Mouse (Mus musculus) c-Kit-positive CD71-positive TER-119-negative erythroid progenitor cells, embryonic 14.5 days (primary cell): ENCODE measurements around the gene Irak2.

ENCODE experiments used
- DNase-seq: peaks from one replicate; pipeline ENCODE4 v3.0.0-alpha.2; 2013; ENCODE audit warnings: low read depth

Irak2 gene

GRCm38 (mm10) chr6:113642605-113643004 lies 4.3 kb downstream of the Irak2 start:
- DNase-seq, result no peak

- DNase-seq, result no peak
Observed at GRCm38 (mm10) chr6:113643021-113643420, 4.8 kb downstream of the Irak2 start.

GRCm38 (mm10) chr6:113643967-113644366 lies 5.7 kb downstream of the Irak2 start:
- no peak for DNase-seq

- DNase-seq, result no peak
Observed at GRCm38 (mm10) chr6:113644808-113645207, 6.5 kb downstream of the Irak2 start.

- DNase-seq, result no peak
Observed at GRCm38 (mm10) chr6:113649346-113650196, 11.3 kb downstream of the Irak2 start.

GRCm38 (mm10) chr6:113650197-113650640 lies 12.0 kb downstream of the Irak2 start:
- DNase-seq, result no peak

GRCm38 (mm10) chr6:113651626-113652025 lies 13.4 kb downstream of the Irak2 start:
- DNase-seq, result peak; percentile 45

- no peak for DNase-seq
Observed at GRCm38 (mm10) chr6:113653551-113653950, 15.3 kb downstream of the Irak2 start.

GRCm38 (mm10) chr6:113654102-113654501 lies 15.8 kb downstream of the Irak2 start:
- no peak for DNase-seq

GRCm38 (mm10) chr6:113654753-113655397 lies 16.6 kb downstream of the Irak2 start:
- no peak for DNase-seq

- no peak for DNase-seq
Observed at GRCm38 (mm10) chr6:113655475-113655874, 17.2 kb downstream of the Irak2 start.

GRCm38 (mm10) chr6:113656847-113657246 lies 18.6 kb downstream of the Irak2 start:
- no peak for DNase-seq

- no peak for DNase-seq
Observed at GRCm38 (mm10) chr6:113658226-113658625, 20.0 kb downstream of the Irak2 start.

GRCm38 (mm10) chr6:113659648-113660491 lies 21.6 kb downstream of the Irak2 start:
- DNase-seq, result no peak

GRCm38 (mm10) chr6:113660492-113661352 lies 22.5 kb downstream of the Irak2 start:
- DNase-seq, result no peak

GRCm38 (mm10) chr6:113661353-113662241 lies 23.3 kb downstream of the Irak2 start:
- DNase-seq, result no peak

- DNase-seq, result no peak
Observed at GRCm38 (mm10) chr6:113662964-113663700, 24.9 kb downstream of the Irak2 start.

GRCm38 (mm10) chr6:113664305-113664704 lies 26.0 kb downstream of the Irak2 start:
- no peak for DNase-seq

- no peak for DNase-seq
Observed at GRCm38 (mm10) chr6:113667611-113668122, 29.4 kb downstream of the Irak2 start.
